Mouse (Mus musculus) cerebellum, adult 2 months (tissue): ENCODE data around the gene Igfbp7.

ENCODE experiments used
- CTCF ChIP-seq: fragments of 200-500 bp; IDR thresholded peaks from 2 replicates; pipeline ENCODE4 v1.5.1; 2011; ENCODE audit warnings: low read depth, mild to moderate bottlenecking, control low read depth, low read length, moderate library complexity, borderline replicate concordance; ENCODE audit not compliant: insufficient read depth
- POLR2A ChIP-seq: fragments of 200-500 bp; IDR thresholded peaks from 2 replicates; pipeline ENCODE4 v1.6.1; 2011; ENCODE audit warnings: low read length, control low read depth, borderline replicate concordance; ENCODE audit not compliant: insufficient read depth

DNA sequence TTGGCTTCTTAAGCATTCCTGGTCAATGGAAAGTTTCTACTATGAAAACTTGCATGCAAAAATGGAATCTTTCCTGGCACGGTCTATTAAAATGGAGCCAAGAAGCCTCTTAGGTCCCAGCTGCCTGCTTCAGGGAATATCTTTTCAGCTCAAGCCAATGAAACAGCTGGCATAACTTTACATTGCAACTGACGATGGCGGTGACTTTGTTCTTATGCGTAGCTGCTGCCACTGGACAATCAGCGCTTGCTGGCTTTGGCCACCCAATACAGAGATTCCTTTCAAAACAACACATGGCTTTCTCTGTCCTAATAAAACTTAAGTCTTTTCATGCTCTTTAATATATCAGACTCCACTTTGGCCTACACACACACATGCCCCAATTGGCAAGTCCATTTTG lies 20.1 kb upstream of the Igfbp7 start:
- TF ChIP-seq POLR2A (no peak), CTCF (no peak)
